Mouse (Mus musculus): Measurements from ENCODE around the gene Gm7298.
"Not testable (repeated sequence)": the region's sequence is repeated elsewhere in the genome, so short reads cannot be mapped to it uniquely, and the experiment has no call there.

The Gm7298 gene

GRCm38 (mm10) chr6:121732632-121733031 lies at the start of gene Gm7298:
Gene Gm7298 (plus strand): TSS chr6:121732932.
- no peak for DNase-seq (ENCODE audit: low read depth, low spot score)

GRCm38 (mm10) chr6:121828034-121828433 lies 95.3 kb downstream of the Gm7298 start:
- no peak for DNase-seq (ENCODE audit: low read depth, low spot score)

GRCm38 (mm10) chr6:121836361-121836760 lies 103.6 kb downstream of the Gm7298 start:
- DNase-seq (ENCODE audit: low read depth, low spot score): no peak

- DNase-seq (ENCODE audit: low read depth, low spot score): not testable (repeated sequence)
Measured at GRCm38 (mm10) chr6:121838271-121838670, 105.5 kb downstream of the Gm7298 start, which contains the start of gene Mug1. Gene Mug1 (plus strand): TSS chr6:121838541.
